Mouse (Mus musculus) forebrain, embryonic 12.5 days (tissue): ENCODE data around the gene Gm20517. TPM values are rescaled to one million over a fixed set of nuclear protein-coding genes. Genes with fewer than 3 reads are reported as not detected.

ENCODE experiments used
- ATAC-seq: fragments of 200-750 bp; cut with Nextera tagmentation; 2 replicates; pipeline ENCODE4 v1.8.0; 2017; ENCODE audit warnings: moderate TSS enrichment; ENCODE audit not compliant: low FRiP score
- H3K27ac ChIP-seq: fragments of 300-500 bp; sonication (generic); 2 replicates; pipeline ENCODE4 v1.5.1; 2016; ENCODE audit warnings: mild to moderate bottlenecking
- H3K27me3 ChIP-seq: fragments of 300-500 bp; sonication (generic); 2 replicates; pipeline ENCODE4 v1.6.1; 2016; ENCODE audit warnings: mild to moderate bottlenecking
- H3K36me3 ChIP-seq: fragments of 300-500 bp; sonication (generic); replicated peaks from 2 replicates; pipeline ENCODE4 v1.6.1; 2016; ENCODE audit warnings: mild to moderate bottlenecking
- H3K4me1 ChIP-seq: fragments of 300-500 bp; sonication (generic); 2 replicates; pipeline ENCODE4 v1.6.1; 2016
- H3K4me2 ChIP-seq: fragments of 300-500 bp; sonication (generic); 2 replicates; pipeline ENCODE4 v1.6.1; 2016; ENCODE audit warnings: mild to moderate bottlenecking, moderate library complexity
- H3K4me3 ChIP-seq: fragments of 300-500 bp; sonication (generic); replicated peaks from 2 replicates; pipeline ENCODE4 v1.5.1; 2016; ENCODE audit warnings: mild to moderate bottlenecking
- H3K9ac ChIP-seq: fragments of 300-500 bp; sonication (generic); 2 replicates; pipeline ENCODE4 v1.6.1; 2016; ENCODE audit warnings: mild to moderate bottlenecking
- H3K9me3 ChIP-seq: fragments of 300-500 bp; sonication (generic); 2 replicates; pipeline ENCODE4 v1.6.1; 2016
- WGBS: fragments of 180-500 bp; shearing (Covaris S2); methylation state at CpG from one replicate; pipeline ENCODE4 v1.1.7; 2016; 5-methylcytosine and 5-hydroxymethylcytosine counted together
- polyA plus RNA-seq: library from polyadenylated mRNA; unstranded; fragments of >200 nt; fragmentation: Nextera tagmentation; extraction: Ambion mirVana; gene quantifications from 2 replicates; pipeline ENCODE4 v1.2.1, GENCODE M21; 2016

Gene Gm20517
- polyA plus RNA-seq, 1 experiment from 2014 or later: 1.6 TPM

- no peaks in the 10 kb centered on the region for H3K4me1 ChIP-seq
- H3K36me3 ChIP-seq: no peaks in the 10 kb centered on the region
- no peak overlapping the region for H3K4me3 ChIP-seq
- WGBS: 90% methylated on average over 4 of the region's 4 CpGs
- no peak for ATAC-seq
- H3K9ac ChIP-seq: no peak overlapping the region
- no peaks in the 10 kb centered on the region for H3K9me3 ChIP-seq
- no peak overlapping the region for H3K27ac ChIP-seq
- no peaks in the 10 kb centered on the region for H3K27me3 ChIP-seq
- H3K4me2 ChIP-seq: no peak overlapping the region
Observed at GRCm38 (mm10) chr17:47580962-47581361, 30.4 kb upstream of the Gm20517 start.

- Histone ChIP-seq H3K4me3 (no peak overlapping the region), H3K27me3 (no peaks in the 10 kb centered on the region), H3K4me2 (no peak overlapping the region), H3K27ac (no peak overlapping the region), H3K36me3 (no peaks in the 10 kb centered on the region), H3K9ac (no peak overlapping the region), H3K4me1 (peaks cover 4% of the 10 kb centered on the region; the same call in 1 of the 2 replicates), H3K9me3 (no peaks in the 10 kb centered on the region)
- no peak for ATAC-seq
- WGBS: 84% methylated on average over 8 of the region's 8 CpGs
Observed at GRCm38 (mm10) chr17:47588517-47588916, 22.9 kb upstream of the Gm20517 start.

- Histone ChIP-seq H3K4me3 (no peak overlapping the region), H3K27ac (no peak overlapping the region), H3K9ac (no peak overlapping the region), H3K36me3 (no peaks in the 10 kb centered on the region), H3K4me1 (peaks cover 26% of the 10 kb centered on the region), H3K9me3 (no peaks in the 10 kb centered on the region), H3K27me3 (no peaks in the 10 kb centered on the region), H3K4me2 (no peak overlapping the region)
- 90% methylated on average over 3 of the region's 3 CpGs for WGBS
- ATAC-seq: no peak
Observed at GRCm38 (mm10) chr17:47591073-47591472, 20.3 kb upstream of the Gm20517 start.

- H3K9ac ChIP-seq: peak overlapping the region; percentile 84
- peak overlapping the region; percentile 77 for H3K4me3 ChIP-seq
- under 1% methylated on average over 50 of the region's 63 CpGs for WGBS
- peak overlapping the region; percentile 96 for H3K27ac ChIP-seq
- no peaks in the 10 kb centered on the region for H3K27me3 ChIP-seq
- peaks cover 3% of the 10 kb centered on the region; the same call in 1 of the 2 replicates for H3K36me3 ChIP-seq
- H3K9me3 ChIP-seq: no peaks in the 10 kb centered on the region
- peak overlapping the region; percentile 93 for H3K4me2 ChIP-seq
- H3K4me1 ChIP-seq: peaks cover 48% of the 10 kb centered on the region
- ATAC-seq: peak; percentile 84
Observed at GRCm38 (mm10) chr17:47593215-47593853, 18.1 kb upstream of the Gm20517 start.

- WGBS: 0% methylated on average over 13 of the region's 13 CpGs
- peak overlapping the region; percentile 77 for H3K4me3 ChIP-seq
- peak; percentile 5; the same call in 1 of the 2 replicates for ATAC-seq
Observed at GRCm38 (mm10) chr17:47593854-47594182, 17.6 kb upstream of the Gm20517 start.

GRCm38 (mm10) chr17:47594183-47594968, 17.0 kb upstream of the Gm20517 start:
- H3K9ac ChIP-seq: peak overlapping the region; percentile 84
- no peaks in the 10 kb centered on the region for H3K27me3 ChIP-seq
- H3K27ac ChIP-seq: peak overlapping the region; percentile 96
- H3K4me3 ChIP-seq: peak overlapping the region; percentile 77
- peak overlapping the region; percentile 93 for H3K4me2 ChIP-seq
- under 1% methylated on average over 41 of the region's 43 CpGs for WGBS
- peaks cover 49% of the 10 kb centered on the region for H3K4me1 ChIP-seq
- H3K9me3 ChIP-seq: no peaks in the 10 kb centered on the region
- ATAC-seq: no peak
- peaks cover 13% of the 10 kb centered on the region for H3K36me3 ChIP-seq

More at GRCm38 (mm10) chr17:47593854-47594182, 17.6 kb upstream of the Gm20517 start:
- peak overlapping the region; percentile 84 for H3K9ac ChIP-seq
- H3K27ac ChIP-seq: peak overlapping the region; percentile 96
- H3K4me2 ChIP-seq: peak overlapping the region; percentile 93
- no peaks in the 10 kb centered on the region for H3K27me3 ChIP-seq
- peaks cover 8% of the 10 kb centered on the region for H3K36me3 ChIP-seq
- no peaks in the 10 kb centered on the region for H3K9me3 ChIP-seq
- H3K4me1 ChIP-seq: peaks cover 49% of the 10 kb centered on the region

- no peak for ATAC-seq
- peaks cover 49% of the 10 kb centered on the region for H3K4me1 ChIP-seq
- 0% methylated on average over 7 of the region's 9 CpGs for WGBS
Observed at GRCm38 (mm10) chr17:47594969-47595247, 16.5 kb upstream of the Gm20517 start.

GRCm38 (mm10) chr17:47595248-47596161, 15.9 kb upstream of the Gm20517 start:
- Histone ChIP-seq H3K4me3 (peak overlapping the region; percentile 77), H3K36me3 (peaks cover 24% of the 10 kb centered on the region), H3K4me1 (peaks cover 49% of the 10 kb centered on the region), H3K4me2 (peak overlapping the region; percentile 93), H3K27ac (peak overlapping the region; percentile 96), H3K9ac (peak overlapping the region; percentile 84), H3K9me3 (no peaks in the 10 kb centered on the region), H3K27me3 (no peaks in the 10 kb centered on the region)
- peak; percentile 44 for ATAC-seq
- WGBS: 0% methylated on average over 21 of the region's 21 CpGs

More at GRCm38 (mm10) chr17:47594969-47595247, 16.5 kb upstream of the Gm20517 start:
- Histone ChIP-seq H3K4me2 (peak overlapping the region; percentile 93), H3K9me3 (no peaks in the 10 kb centered on the region), H3K27me3 (no peaks in the 10 kb centered on the region), H3K4me3 (peak overlapping the region; percentile 77), H3K27ac (peak overlapping the region; percentile 96), H3K36me3 (peaks cover 19% of the 10 kb centered on the region), H3K9ac (peak overlapping the region; percentile 84)

- H3K4me3 ChIP-seq: peak overlapping the region; percentile 77
- WGBS: 19% methylated on average over 6 of the region's 6 CpGs
- no peaks in the 10 kb centered on the region for H3K9me3 ChIP-seq
- H3K9ac ChIP-seq: peak overlapping the region; percentile 84
- peaks cover 32% of the 10 kb centered on the region for H3K36me3 ChIP-seq
- H3K4me1 ChIP-seq: peaks cover 49% of the 10 kb centered on the region
- peak overlapping the region; percentile 96 for H3K27ac ChIP-seq
- ATAC-seq: no peak
- H3K27me3 ChIP-seq: no peaks in the 10 kb centered on the region
- H3K4me2 ChIP-seq: peak overlapping the region; percentile 93
Observed at GRCm38 (mm10) chr17:47596162-47596838, 15.1 kb upstream of the Gm20517 start.

- H3K27me3 ChIP-seq: no peaks in the 10 kb centered on the region
- H3K27ac ChIP-seq: peak overlapping the region; percentile 96
- H3K36me3 ChIP-seq: peaks cover 37% of the 10 kb centered on the region
- no peaks in the 10 kb centered on the region for H3K9me3 ChIP-seq
- H3K4me2 ChIP-seq: peak overlapping the region; percentile 93
- H3K4me3 ChIP-seq: peak overlapping the region; percentile 77
- peak overlapping the region; percentile 84; the same call in 1 of the 2 replicates for H3K9ac ChIP-seq
- WGBS: 59% methylated on average over 5 of the region's 5 CpGs
- ATAC-seq: no peak
- H3K4me1 ChIP-seq: peaks cover 49% of the 10 kb centered on the region
Observed at GRCm38 (mm10) chr17:47596839-47597164, 14.6 kb upstream of the Gm20517 start.

- Histone ChIP-seq H3K4me3 (peak overlapping the region; percentile 77; the same call in 1 of the 2 replicates), H3K36me3 (peaks cover 41% of the 10 kb centered on the region), H3K27ac (peak overlapping the region; percentile 96), H3K9ac (peak overlapping the region; percentile 84; the same call in 1 of the 2 replicates), H3K9me3 (no peaks in the 10 kb centered on the region), H3K27me3 (no peaks in the 10 kb centered on the region), H3K4me1 (peaks cover 49% of the 10 kb centered on the region), H3K4me2 (peak overlapping the region; percentile 93)
- 62% methylated on average over 13 of the region's 13 CpGs for WGBS
- no peak for ATAC-seq
Observed at GRCm38 (mm10) chr17:47597261-47597660, 14.1 kb upstream of the Gm20517 start.
